Mouse (Mus musculus) embryonic facial prominence, embryonic 10.5 days (tissue): ENCODE results near the gene Otulinl. TPM values are rescaled to one million over a fixed set of nuclear protein-coding genes. Genes with fewer than 3 reads are reported as not detected.

Experiments used
- DNase-seq: peaks from one replicate; pipeline ENCODE4 v3.0.0-alpha.2; 2017; ENCODE audit warnings: low spot score
- H3K27ac ChIP-seq: fragments of 300-500 bp; sonication (generic); replicated peaks from 2 replicates; pipeline ENCODE4 v1.5.1; 2016; ENCODE audit warnings: mild to moderate bottlenecking
- H3K27me3 ChIP-seq: fragments of 300-500 bp; sonication (generic); replicated peaks from 2 replicates; pipeline ENCODE4 v1.6.1; 2016; ENCODE audit warnings: low read depth, mild to moderate bottlenecking; ENCODE audit not compliant: poor library complexity, severe bottlenecking
- H3K36me3 ChIP-seq: fragments of 300-500 bp; sonication (generic); replicated peaks from 2 replicates; pipeline ENCODE4 v1.6.1; 2016; ENCODE audit warnings: mild to moderate bottlenecking, moderate library complexity
- H3K4me1 ChIP-seq: fragments of 300-500 bp; sonication (generic); 2 replicates; pipeline ENCODE4 v1.6.1; 2016
- H3K4me3 ChIP-seq: fragments of 300-500 bp; sonication (generic); 2 replicates; pipeline ENCODE4 v1.5.1; 2016; ENCODE audit warnings: mild to moderate bottlenecking, moderate library complexity
- H3K9me3 ChIP-seq: fragments of 300-500 bp; sonication (generic); 2 replicates; pipeline ENCODE4 v1.6.1; 2016; ENCODE audit warnings: mild to moderate bottlenecking
- WGBS: fragments of 180-500 bp; shearing (Covaris S2); methylation state at CpG from one replicate; pipeline ENCODE4 v1.1.7; 2016; 5-methylcytosine and 5-hydroxymethylcytosine counted together
- polyA plus RNA-seq: library from polyadenylated mRNA; unstranded; fragments of >200 nt; fragmentation: Nextera tagmentation; extraction: Ambion mirVana; gene quantifications from 2 replicates; pipeline ENCODE4 v1.2.1, GENCODE M21; 2016

Gene Otulinl
- polyA plus RNA-seq, 1 experiment from 2014 or later = 7.9 TPM

DNA sequence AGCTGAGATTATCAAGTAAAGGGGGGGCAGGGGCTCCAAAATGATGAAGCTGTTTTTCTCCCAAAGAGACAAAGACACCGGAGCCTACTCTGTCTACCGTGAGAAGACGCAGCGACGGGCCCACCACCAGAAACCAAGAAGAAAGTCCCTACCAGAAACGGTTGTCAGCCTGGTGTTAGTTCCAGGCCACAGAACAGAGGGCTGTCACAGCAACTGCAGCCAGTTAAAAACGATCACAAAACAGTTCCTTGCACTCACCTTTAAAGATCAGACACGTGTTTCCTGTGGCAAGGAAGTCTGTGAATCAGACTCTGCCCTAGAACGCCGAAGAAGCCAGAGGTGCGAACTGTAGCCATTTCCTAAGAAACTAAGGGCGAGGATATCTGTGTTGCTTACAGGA, 40.2 kb downstream of the Otulinl start:
- no peaks in the 10 kb centered on the region for H3K9me3 ChIP-seq
- H3K27me3 ChIP-seq = no peaks in the 10 kb centered on the region
- no peak for DNase-seq
- no peak overlapping the region for H3K4me3 ChIP-seq
- no peak overlapping the region for H3K27ac ChIP-seq
- H3K36me3 ChIP-seq = no peaks in the 10 kb centered on the region
- peaks cover 2% of the 10 kb centered on the region; the same call in 1 of the 2 replicates for H3K4me1 ChIP-seq
- 75% methylated on average over 12 of the region's 12 CpGs for WGBS

- no peak overlapping the region for H3K27ac ChIP-seq
- no peaks in the 10 kb centered on the region for H3K36me3 ChIP-seq
- 80% methylated on average over 8 of the region's 8 CpGs for WGBS
These were observed 47.2 kb downstream of the Otulinl start for GRCm38 (mm10) chr15:27633941-27634900.

GRCm38 (mm10) chr15:27630601-27631383, 50.6 kb downstream of the Otulinl start, which contains the start of gene Otulin:
Gene Otulin (minus strand): TSS chr15:27630693.
- peak within 1 kb of the TSS; percentile 85 for H3K4me3 ChIP-seq
- no peaks in the 10 kb centered on the region for H3K27me3 ChIP-seq
- H3K36me3 ChIP-seq = peaks cover 20% of the 10 kb centered on the region
- DNase-seq = peak; percentile 99
- peaks cover 17% of the 10 kb centered on the region for H3K4me1 ChIP-seq
- WGBS = 6% methylated on average over 56 of the region's 56 CpGs
- peak within 1 kb of the TSS; percentile 90 for H3K27ac ChIP-seq
- H3K9me3 ChIP-seq = no peaks in the 10 kb centered on the region

More at GRCm38 (mm10) chr15:27633941-27634900, 47.2 kb downstream of the Otulinl start:
- DNase-seq = no peak
- H3K4me3 ChIP-seq = no peak overlapping the region
- no peaks in the 10 kb centered on the region for H3K27me3 ChIP-seq
- H3K4me1 ChIP-seq = peaks cover 11% of the 10 kb centered on the region
- no peaks in the 10 kb centered on the region for H3K9me3 ChIP-seq

DNA sequence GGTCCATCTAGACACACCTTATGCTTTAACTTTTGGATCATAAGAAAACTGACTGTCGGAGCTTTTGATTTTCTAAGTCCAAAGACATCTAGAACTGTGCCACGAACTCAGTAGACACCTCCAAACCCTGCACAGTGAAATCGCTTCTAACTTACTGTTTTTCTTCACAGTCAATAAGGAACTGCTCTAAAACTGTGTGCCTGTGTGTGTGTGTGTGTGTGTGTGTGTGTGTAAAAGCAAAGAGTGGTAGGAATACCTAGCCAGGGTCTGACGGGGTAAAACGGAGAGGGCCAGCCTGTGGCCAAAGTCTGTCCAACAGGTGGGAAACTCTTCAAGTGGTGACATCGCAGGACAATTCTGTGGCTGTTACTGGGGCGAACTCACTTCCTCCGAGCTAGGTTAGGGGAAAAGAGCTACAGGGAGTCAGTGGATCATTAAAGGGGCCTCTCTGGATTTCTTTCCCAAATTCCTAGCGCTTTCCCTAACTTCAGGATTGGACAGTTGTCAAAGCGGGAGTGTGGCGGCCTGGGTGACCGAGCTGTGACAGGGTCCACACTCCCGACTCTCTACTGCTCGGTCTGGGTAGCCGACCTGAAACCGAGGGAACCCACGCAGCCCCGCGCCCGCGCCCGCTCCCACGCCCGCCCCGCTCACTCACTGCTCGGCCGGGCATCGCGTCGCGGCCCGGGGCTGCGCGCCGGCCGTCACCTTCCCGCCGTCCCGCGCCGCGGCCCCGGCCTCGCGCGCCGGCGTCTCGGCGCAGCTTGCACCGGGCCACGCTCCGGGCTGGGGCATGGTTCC, 51.4 kb downstream of the Otulinl start:
- Histone ChIP-seq H3K27ac (peak overlapping the region; percentile 90), H3K36me3 (peaks cover 26% of the 10 kb centered on the region), H3K27me3 (no peaks in the 10 kb centered on the region), H3K4me1 (peaks cover 17% of the 10 kb centered on the region), H3K4me3 (peak overlapping the region; percentile 85), H3K9me3 (no peaks in the 10 kb centered on the region)
- DNase-seq = peak; percentile 28
- WGBS = 3% methylated on average over 53 of the region's 53 CpGs

DNA sequence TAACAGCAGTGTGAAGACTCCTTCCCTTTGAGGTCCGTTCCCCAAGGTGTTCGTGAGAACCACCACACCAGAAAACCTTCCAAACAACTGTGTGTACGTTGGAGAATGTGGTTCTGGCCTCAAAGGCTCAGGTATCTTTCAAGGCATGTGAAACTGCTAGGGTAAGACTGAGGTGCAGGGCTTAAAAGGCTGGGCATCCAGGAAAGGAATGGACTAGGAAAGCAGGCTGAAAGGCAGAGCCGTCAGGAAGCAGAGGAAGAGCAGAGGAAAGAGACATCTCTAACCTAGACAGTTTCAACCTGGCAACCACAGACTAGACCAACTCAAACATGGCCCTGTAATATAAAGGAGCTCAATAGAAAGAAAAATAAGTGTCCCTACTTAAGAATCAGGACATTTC, 52.3 kb downstream of the Otulinl start:
- DNase-seq = no peak
- Histone ChIP-seq H3K9me3 (no peaks in the 10 kb centered on the region), H3K4me1 (peaks cover 17% of the 10 kb centered on the region), H3K27ac (no peak overlapping the region), H3K36me3 (peaks cover 31% of the 10 kb centered on the region), H3K27me3 (no peaks in the 10 kb centered on the region), H3K4me3 (peak overlapping the region; percentile 85)
- 78% methylated on average over 4 of the region's 4 CpGs for WGBS

GRCm38 (mm10) chr15:27627794-27628193, 53.6 kb downstream of the Otulinl start:
- 94% methylated on average over 9 of the region's 9 CpGs for WGBS
- Histone ChIP-seq H3K27ac (no peak overlapping the region), H3K36me3 (peaks cover 43% of the 10 kb centered on the region), H3K27me3 (no peaks in the 10 kb centered on the region), H3K4me1 (peaks cover 17% of the 10 kb centered on the region), H3K9me3 (no peaks in the 10 kb centered on the region), H3K4me3 (no peak overlapping the region)
- DNase-seq = no peak

DNA sequence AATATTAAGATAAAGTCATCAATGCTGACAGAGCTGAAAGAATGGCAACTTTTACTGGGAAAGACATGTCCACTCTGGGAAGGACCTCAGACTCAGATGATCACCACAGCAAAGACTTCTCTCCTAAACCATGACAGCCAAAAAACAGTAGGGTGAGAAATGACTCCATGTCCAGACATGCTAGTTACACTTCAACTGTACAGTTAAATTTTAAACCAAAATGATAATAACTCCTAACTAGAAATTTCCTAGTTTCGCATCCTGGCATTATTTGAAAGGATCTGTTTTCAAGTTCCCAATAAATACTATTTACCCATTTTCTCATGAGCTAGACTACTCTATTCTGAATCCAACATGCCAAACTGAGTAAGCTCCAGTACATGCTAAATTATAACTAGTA, 55.1 kb downstream of the Otulinl start:
- 93% methylated on average over 1 of the region's 1 CpGs for whole genome bisulfite sequencing
- H3K27me3 ChIP-seq = no peaks in the 10 kb centered on the region
- peaks cover 17% of the 10 kb centered on the region for H3K4me1 ChIP-seq
- no peaks in the 10 kb centered on the region for H3K9me3 ChIP-seq
- DNase-seq = no peak
- peaks cover 53% of the 10 kb centered on the region for H3K36me3 ChIP-seq
- no peak overlapping the region for H3K4me3 ChIP-seq
- H3K27ac ChIP-seq = no peak overlapping the region

DNA sequence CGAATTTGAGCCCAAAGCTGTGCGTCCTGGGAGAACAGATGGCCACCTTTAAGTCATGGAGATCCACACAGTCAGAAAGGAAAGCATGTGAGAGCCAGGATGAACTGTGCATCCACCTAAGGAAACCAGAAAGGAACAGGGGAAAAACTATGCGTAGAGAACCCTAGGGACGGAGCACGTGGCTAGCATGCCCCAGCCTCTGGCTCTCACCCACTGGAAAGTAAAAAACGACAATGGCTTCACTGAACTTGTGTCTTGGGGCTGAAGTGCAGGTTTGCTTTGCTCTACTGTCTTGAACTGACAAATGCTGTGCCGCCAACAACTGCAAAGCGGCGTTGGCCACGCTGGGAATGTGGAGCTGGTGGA, 55.5 kb downstream of the Otulinl start:
- Histone ChIP-seq H3K36me3 (peaks cover 58% of the 10 kb centered on the region), H3K4me1 (peaks cover 14% of the 10 kb centered on the region), H3K27ac (no peak overlapping the region), H3K4me3 (no peak overlapping the region), H3K9me3 (no peaks in the 10 kb centered on the region), H3K27me3 (no peaks in the 10 kb centered on the region)
- DNase-seq = no peak
- 91% methylated on average over 10 of the region's 10 CpGs for WGBS

DNA sequence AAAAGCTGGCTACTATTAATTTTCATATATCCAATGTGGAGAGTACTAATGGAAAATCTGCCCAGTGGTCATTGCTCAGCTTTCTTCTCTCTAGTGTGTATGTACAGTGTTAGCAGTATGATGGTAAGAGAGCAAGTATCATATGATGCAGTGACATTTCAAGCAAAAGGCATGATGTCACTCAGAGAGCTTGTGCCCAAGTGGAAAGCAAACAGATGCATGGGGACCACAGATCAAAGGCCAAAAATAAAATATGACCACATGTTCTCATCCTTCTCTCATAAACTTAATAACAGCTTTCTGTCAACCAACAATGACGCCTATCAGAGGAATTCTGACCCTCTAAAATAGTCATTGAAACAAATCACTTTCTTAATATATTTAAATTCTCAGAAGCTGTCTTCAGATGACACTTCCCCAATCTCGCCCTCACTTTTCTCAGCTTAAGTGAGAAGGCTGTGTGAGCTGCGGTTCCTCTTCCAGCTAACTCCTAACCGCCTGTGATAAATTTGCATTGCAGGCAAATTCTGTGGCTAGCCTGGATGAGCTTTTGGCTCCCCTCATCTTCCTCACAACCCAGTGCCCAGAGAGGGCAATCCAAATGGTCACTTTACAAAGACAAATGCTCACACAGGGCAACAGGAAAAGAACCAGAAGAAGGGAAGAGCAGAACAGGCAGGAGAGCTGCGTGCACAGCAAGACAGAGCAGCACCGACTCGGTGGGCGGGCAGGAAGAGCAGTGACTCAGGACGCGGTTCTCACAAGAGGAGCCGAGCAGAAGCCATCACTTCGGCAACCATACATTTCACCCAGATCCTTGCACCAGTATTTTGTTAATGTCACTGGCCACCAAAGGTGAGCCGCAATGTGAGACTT, 56.1 kb downstream of the Otulinl start:
- 88% methylated on average over 13 of the region's 13 CpGs for WGBS
- Histone ChIP-seq H3K36me3 (peaks cover 64% of the 10 kb centered on the region), H3K4me3 (no peak overlapping the region), H3K27ac (no peak overlapping the region), H3K9me3 (no peaks in the 10 kb centered on the region), H3K4me1 (peaks cover 14% of the 10 kb centered on the region), H3K27me3 (no peaks in the 10 kb centered on the region)
- DNase-seq = no peak

- Histone ChIP-seq H3K4me1 (no peaks in the 10 kb centered on the region), H3K27me3 (no peaks in the 10 kb centered on the region), H3K36me3 (peaks cover 84% of the 10 kb centered on the region), H3K27ac (no peak overlapping the region), H3K9me3 (no peaks in the 10 kb centered on the region), H3K4me3 (no peak overlapping the region)
- no peak for DNase-seq
- 93% methylated on average over 6 of the region's 6 CpGs for WGBS
These were observed 58.1 kb downstream of the Otulinl start for GRCm38 (mm10) chr15:27623286-27623685.

DNA sequence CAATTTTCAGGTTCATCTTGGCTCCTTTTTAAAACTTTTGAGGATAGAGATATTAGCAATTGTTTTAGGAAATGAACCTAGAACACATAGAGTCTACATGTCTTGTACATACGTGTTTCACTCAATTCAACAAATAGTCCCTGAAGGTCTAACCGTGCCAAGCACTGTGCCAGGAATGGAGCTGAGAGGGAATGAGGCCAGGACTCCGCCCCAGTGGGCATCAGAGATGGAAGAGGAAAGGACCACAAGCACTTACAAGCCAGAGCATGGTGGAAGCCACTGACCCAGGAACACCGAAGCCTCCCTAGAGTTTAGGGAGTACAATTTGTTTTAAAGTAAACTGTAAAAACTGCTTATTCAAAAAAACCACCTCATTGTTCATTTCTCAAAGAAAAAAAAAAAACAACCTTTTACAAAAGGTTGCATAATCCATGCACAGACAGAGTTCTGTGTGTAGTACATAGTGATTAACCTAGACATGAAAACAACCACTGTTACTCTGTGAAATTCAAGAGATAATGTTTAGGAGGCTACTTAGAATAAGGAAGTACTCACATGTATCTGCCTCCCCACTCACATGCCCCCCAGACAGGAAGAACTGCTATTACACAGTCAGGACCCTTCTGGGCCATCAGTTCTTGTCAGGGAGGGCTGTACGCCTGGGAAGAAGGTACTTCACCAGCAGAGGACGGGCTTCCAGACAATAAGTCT, 60.7 kb downstream of the Otulinl start:
- no peak for DNase-seq
- Histone ChIP-seq H3K27me3 (no peaks in the 10 kb centered on the region), H3K36me3 (peaks cover 85% of the 10 kb centered on the region), H3K4me1 (no peaks in the 10 kb centered on the region), H3K27ac (no peak overlapping the region), H3K9me3 (no peaks in the 10 kb centered on the region), H3K4me3 (no peak overlapping the region)
- 87% methylated on average over 6 of the region's 6 CpGs for WGBS
